Mouse (Mus musculus) small intestine, adult 2 months (tissue): ENCODE measurements around the gene Marcksl1. TPM values are rescaled to one million over a fixed set of nuclear protein-coding genes. Genes with fewer than 3 reads are reported as not detected.

Source experiments
- H3K27ac ChIP-seq: fragments of 200-500 bp; 2 replicates; pipeline ENCODE4 v1.5.1; 2012; ENCODE audit warnings: low read depth, low read length, control low read depth, inconsistent platforms; ENCODE audit not compliant: insufficient read depth
- H3K27me3 ChIP-seq: fragments of 200-500 bp; 2 replicates; pipeline ENCODE4 v1.6.1; 2012; ENCODE audit warnings: mild to moderate bottlenecking, moderate library complexity, low read length, inconsistent platforms; ENCODE audit not compliant: control insufficient read depth, insufficient read depth
- H3K36me3 ChIP-seq: fragments of 200-500 bp; 2 replicates; pipeline ENCODE4 v1.6.1; 2012; ENCODE audit warnings: mild to moderate bottlenecking, low read length, control low read depth, inconsistent platforms; ENCODE audit not compliant: control insufficient read depth, insufficient read depth
- H3K4me1 ChIP-seq: fragments of 200-500 bp; 2 replicates; pipeline ENCODE4 v1.6.1; 2012; ENCODE audit warnings: low read length, inconsistent platforms, mixed read lengths; ENCODE audit not compliant: control insufficient read depth, insufficient read depth, insufficient read length
- H3K4me3 ChIP-seq: fragments of 200-500 bp; 2 replicates; pipeline ENCODE4 v1.5.1; 2012; ENCODE audit warnings: low read depth, mild to moderate bottlenecking, control low read depth, inconsistent platforms, low read length, moderate library complexity
- CTCF ChIP-seq: fragments of 200-500 bp; IDR thresholded peaks from 2 replicates; pipeline ENCODE4 v1.5.1; 2012; ENCODE audit warnings: low read depth, mild to moderate bottlenecking, control low read depth, inconsistent platforms, low read length, moderate library complexity, mixed read lengths; ENCODE audit not compliant: insufficient replicate concordance, insufficient read length; ENCODE audit errors: extremely low read depth
- POLR2A ChIP-seq: fragments of 200-500 bp; IDR thresholded peaks from 2 replicates; pipeline ENCODE4 v1.6.1; 2012; ENCODE audit warnings: low read depth, mild to moderate bottlenecking, control low read depth, inconsistent platforms, low read length, moderate library complexity
- WGBS: fragments of 180-500 bp; shearing (Covaris S2); methylation state at CpG from one replicate; pipeline ENCODE4 v1.1.7; 2018; 5-methylcytosine and 5-hydroxymethylcytosine counted together
- polyA plus RNA-seq: library from polyadenylated mRNA; depleted of rRNA; stranded (reverse); fragments of >200 nt; gene quantifications from 2 replicates; pipeline ENCODE4 v1.2.3, GENCODE M21; 2012

Gene Marcksl1
- polyA plus RNA-seq, 1 experiment = 37.3 TPM

DNA sequence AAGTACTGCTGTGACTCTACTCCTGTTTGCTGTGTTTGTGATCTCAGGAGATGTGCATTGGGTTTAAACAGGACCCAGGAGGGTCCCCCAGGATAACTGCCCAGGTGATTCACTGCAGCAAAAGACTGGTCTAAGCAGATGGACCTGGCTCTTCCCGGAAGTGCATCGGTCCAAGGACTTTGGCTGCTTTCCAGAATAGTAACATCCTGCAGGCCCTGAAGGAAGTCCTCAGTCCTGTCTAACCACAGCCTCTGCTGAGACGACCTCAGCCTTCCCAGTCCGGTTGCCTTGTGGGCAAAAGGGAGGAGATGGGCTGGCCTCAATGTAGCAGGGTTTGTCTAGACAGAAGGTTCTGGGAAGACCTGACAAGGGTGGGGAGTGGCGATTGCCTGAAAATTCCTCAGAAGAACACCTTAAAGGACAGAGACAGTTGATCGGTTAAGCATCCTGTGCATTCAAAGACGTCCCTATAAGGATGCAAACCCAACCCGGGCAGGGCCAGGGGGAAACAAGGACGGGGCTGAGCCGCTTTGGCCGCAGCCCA, 10.4 kb upstream of the Marcksl1 start:
- WGBS = 37% methylated on average over 11 of the region's 11 CpGs
- Histone ChIP-seq H3K4me3 (peak overlapping the region; percentile 9), H3K4me1 (peaks cover 27% of the 10 kb centered on the region), H3K36me3 (no peaks in the 10 kb centered on the region), H3K27ac (peak overlapping the region; percentile 93), H3K27me3 (no peaks in the 10 kb centered on the region)
- TF ChIP-seq POLR2A (no peak), CTCF (no peak)

DNA sequence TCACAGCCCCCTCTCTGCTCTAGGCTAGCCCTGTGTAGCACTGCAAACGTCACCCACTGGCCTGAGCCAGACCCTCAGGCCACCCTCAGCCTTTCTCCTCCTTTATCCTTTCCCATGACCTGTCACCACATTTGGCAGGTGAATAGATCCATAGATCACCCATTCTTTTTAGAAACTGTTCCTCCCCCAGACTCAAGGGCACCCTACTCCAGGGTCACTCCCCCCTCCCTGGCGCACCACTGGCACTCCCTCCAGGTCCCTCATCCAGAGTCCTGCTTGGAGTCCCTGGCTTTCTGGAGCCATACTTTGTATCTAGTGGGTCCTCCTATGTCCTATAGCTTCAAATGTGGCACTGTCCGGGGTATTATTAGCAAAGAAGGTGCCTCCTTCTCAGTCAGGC, 7.9 kb upstream of the Marcksl1 start:
- Histone ChIP-seq H3K4me3 (no peak overlapping the region), H3K27ac (no peak overlapping the region), H3K4me1 (peaks cover 39% of the 10 kb centered on the region), H3K27me3 (no peaks in the 10 kb centered on the region), H3K36me3 (no peaks in the 10 kb centered on the region)
- WGBS = 97% methylated on average over 3 of the region's 3 CpGs
- no peak for TF ChIP-seq POLR2A
- no peak for TF ChIP-seq CTCF

GRCm38 (mm10) chr4:129507434-129508236, 5.7 kb upstream of the Marcksl1 start:
- Histone ChIP-seq H3K36me3 (no peaks in the 10 kb centered on the region), H3K4me1 (peaks cover 31% of the 10 kb centered on the region), H3K27ac (no peak overlapping the region), H3K27me3 (no peaks in the 10 kb centered on the region), H3K4me3 (no peak overlapping the region)
- TF ChIP-seq POLR2A = no peak
- no peak for TF ChIP-seq CTCF
- 29% methylated on average over 9 of the region's 10 CpGs for WGBS

GRCm38 (mm10) chr4:129508237-129508515, 5.2 kb upstream of the Marcksl1 start:
- WGBS = 18% methylated on average over 3 of the region's 3 CpGs
- TF ChIP-seq CTCF (no peak), POLR2A (no peak)
- H3K4me3 ChIP-seq = no peak overlapping the region
- H3K27me3 ChIP-seq = no peaks in the 10 kb centered on the region
- peaks cover 25% of the 10 kb centered on the region for H3K4me1 ChIP-seq
- H3K36me3 ChIP-seq = no peaks in the 10 kb centered on the region
- no peak overlapping the region for H3K27ac ChIP-seq

DNA sequence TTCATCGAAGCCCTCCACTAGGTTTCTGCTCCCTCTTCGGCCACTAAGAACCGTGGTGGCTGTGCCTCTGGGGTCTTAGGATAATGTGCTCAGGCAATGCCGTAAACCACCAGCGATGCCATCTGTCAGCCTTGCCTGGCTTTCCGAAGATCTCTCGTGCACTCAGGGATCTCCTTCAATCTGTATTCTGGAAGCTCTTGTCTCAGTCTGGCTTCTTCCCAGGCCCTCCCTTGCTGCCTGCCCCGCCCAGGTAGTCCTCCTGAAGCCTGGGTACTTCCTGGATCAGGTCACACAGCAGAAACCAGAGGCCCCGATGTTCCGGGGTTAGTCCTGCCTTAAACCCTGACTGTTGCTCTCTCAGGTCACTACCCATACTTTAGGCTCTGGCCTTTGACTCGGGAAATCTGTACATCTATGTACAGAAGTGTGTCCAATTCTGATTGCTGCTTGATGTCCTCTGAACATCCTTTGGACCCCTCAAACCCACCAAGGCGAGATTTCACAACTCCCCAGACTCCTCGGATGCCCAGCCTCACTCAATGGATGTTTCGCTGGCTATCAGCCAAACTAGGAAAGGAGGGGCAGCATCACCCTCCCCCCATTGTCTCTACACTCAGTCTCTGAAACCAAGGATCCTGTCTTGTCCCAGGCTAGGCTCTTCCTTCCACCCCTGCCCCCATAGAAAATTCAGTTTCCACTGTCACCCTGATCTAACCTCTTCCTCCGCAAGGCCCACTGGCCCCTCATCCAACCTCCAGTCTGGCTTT, 4.4 kb upstream of the Marcksl1 start:
- Histone ChIP-seq H3K4me3 (no peak overlapping the region), H3K36me3 (no peaks in the 10 kb centered on the region), H3K27ac (peak overlapping the region; percentile 56; the same call in 1 of the 2 replicates), H3K4me1 (peaks cover 23% of the 10 kb centered on the region), H3K27me3 (peaks cover 6% of the 10 kb centered on the region)
- TF ChIP-seq POLR2A = no peak; the same call in 1 of the 2 replicates
- TF ChIP-seq CTCF = no peak
- 45% methylated on average over 15 of the region's 15 CpGs for WGBS

- H3K4me1 ChIP-seq = peaks cover 22% of the 10 kb centered on the region
- H3K36me3 ChIP-seq = no peaks in the 10 kb centered on the region
- H3K27me3 ChIP-seq = peaks cover 6% of the 10 kb centered on the region
- TF ChIP-seq POLR2A = no peak
- no peak for TF ChIP-seq CTCF
- H3K27ac ChIP-seq = no peak overlapping the region
- no peak overlapping the region for H3K4me3 ChIP-seq
- WGBS = 86% methylated on average over 3 of the region's 3 CpGs
Measured at GRCm38 (mm10) chr4:129509650-129510049, 3.7 kb upstream of the Marcksl1 start.
